Mouse (Mus musculus) midbrain, embryonic 16.5 days (tissue): ENCODE results near the gene Robo3. TPM values are rescaled to one million over a fixed set of nuclear protein-coding genes. Genes with fewer than 3 reads are reported as not detected.

Source experiments
- ATAC-seq: fragments of 200-750 bp; cut with Nextera tagmentation; 2 replicates; pipeline ENCODE4 v1.8.0; 2017; ENCODE audit warnings: moderate TSS enrichment
- H3K27ac ChIP-seq: fragments of 300-500 bp; sonication (generic); 2 replicates; pipeline ENCODE4 v1.5.1; 2014; ENCODE audit warnings: mild to moderate bottlenecking, low read length, mixed read lengths
- H3K27me3 ChIP-seq: fragments of 300-500 bp; sonication (generic); 2 replicates; pipeline ENCODE4 v1.6.1; 2014; ENCODE audit warnings: low read depth, low read length, mixed read lengths; ENCODE audit not compliant: control insufficient read depth, insufficient read depth
- H3K36me3 ChIP-seq: fragments of 300-500 bp; sonication (generic); 2 replicates; pipeline ENCODE4 v1.6.1; 2014; ENCODE audit warnings: mild to moderate bottlenecking, low read length, moderate library complexity, mixed read lengths; ENCODE audit not compliant: control insufficient read depth, insufficient read depth
- H3K4me1 ChIP-seq: fragments of 300-500 bp; sonication (generic); 2 replicates; pipeline ENCODE4 v1.6.1; 2014; ENCODE audit warnings: mild to moderate bottlenecking, low read length, mixed read lengths; ENCODE audit not compliant: control insufficient read depth, insufficient read depth
- H3K4me2 ChIP-seq: fragments of 300-500 bp; sonication (generic); 2 replicates; pipeline ENCODE4 v1.6.1; 2014; ENCODE audit warnings: mild to moderate bottlenecking, low read length, mixed read lengths
- H3K4me3 ChIP-seq: fragments of 300-500 bp; sonication (generic); 2 replicates; pipeline ENCODE4 v1.5.1; 2014; ENCODE audit warnings: low read depth, mild to moderate bottlenecking, low read length, moderate library complexity, mixed read lengths
- H3K9ac ChIP-seq: fragments of 300-500 bp; sonication (generic); 2 replicates; pipeline ENCODE4 v1.6.1; 2014; ENCODE audit warnings: low read depth, low read length, mixed read lengths
- H3K9me3 ChIP-seq: fragments of 300-500 bp; sonication (generic); replicated peaks from 2 replicates; pipeline ENCODE4 v1.6.1; 2014; ENCODE audit warnings: mild to moderate bottlenecking, low read length, mixed read lengths; ENCODE audit not compliant: control insufficient read depth, poor library complexity, severe bottlenecking
- WGBS: fragments of 180-500 bp; shearing (Covaris S2); extraction: QIAGEN DNeasy Blood & Tissue Kit; methylation state at CpG from one replicate; pipeline ENCODE4 v1.1.7; 2014; 5-methylcytosine and 5-hydroxymethylcytosine counted together
- polyA plus RNA-seq: library from polyadenylated mRNA; unstranded; fragments of >200 nt; fragmentation: Nextera tagmentation; extraction: Ambion mirVana; gene quantifications from 2 replicates; pipeline ENCODE4 v1.2.1, GENCODE M21; 2015

Robo3 gene
- polyA plus RNA-seq = 4.2 and 17.6 TPM in 2 replicates

DNA sequence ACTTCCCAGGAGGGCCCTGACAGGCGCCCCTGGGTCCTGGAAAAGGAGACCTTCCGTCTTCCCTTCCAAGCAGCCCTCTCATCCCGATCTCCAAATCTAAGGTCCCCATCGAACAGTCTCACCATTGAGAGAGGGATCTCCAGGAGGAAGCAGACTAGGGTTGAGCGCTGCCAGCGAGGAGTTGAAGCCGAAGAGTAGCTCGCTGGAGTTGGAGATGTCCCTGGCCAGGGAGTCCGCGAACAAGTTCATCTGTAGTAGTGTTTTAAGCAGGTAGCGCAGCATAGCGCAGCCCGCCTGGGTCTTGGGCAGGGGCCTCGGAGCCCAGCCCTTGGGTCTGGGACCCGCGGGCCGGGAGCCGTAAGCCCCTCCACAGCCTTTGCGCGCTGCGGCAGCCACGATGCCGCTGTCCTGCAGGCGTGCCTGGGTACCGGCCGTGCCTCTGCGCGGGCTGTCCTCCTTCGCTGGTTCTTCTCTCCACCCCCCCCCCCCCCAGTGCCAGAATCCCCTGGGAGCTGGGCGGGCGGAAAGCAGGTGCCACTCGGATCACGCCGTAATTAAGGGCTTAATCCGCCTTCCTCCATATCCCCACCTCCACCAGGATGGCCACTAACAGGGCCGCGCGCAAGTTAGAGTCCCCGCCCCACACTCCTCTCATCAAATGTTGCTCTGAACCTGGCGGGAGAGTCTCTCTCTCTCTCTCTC lies at the start of gene Robo3:
Gene Robo3, minus strand, starts transcription at position 527 of the 702 bp plus-strand sequence.
- H3K36me3 ChIP-seq = no peaks in the 10 kb centered on the region

DNA sequence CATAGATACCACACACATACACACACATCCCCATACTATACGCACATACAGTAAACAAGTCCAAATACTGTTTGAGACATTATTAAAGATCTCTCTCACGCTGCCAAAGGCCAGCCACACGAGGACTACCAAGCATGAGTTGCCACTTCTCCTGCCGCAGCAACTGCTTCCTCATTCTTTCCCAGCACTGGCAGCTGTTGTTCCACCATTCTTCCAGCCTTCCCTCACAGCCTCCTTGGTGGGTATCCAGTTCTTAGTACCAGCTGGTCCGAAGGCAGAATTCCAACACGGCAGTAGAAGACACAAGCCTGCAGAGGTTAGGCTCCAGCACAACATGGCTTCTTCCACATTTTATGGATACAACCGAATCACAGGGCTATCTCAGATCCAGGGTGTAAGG lies 41.9 kb upstream of the Robo3 start:
- no peaks in the 10 kb centered on the region for H3K27me3 ChIP-seq
- no peak overlapping the region for H3K27ac ChIP-seq
- no peak overlapping the region for H3K4me3 ChIP-seq
- H3K4me1 ChIP-seq = no peaks in the 10 kb centered on the region
- H3K36me3 ChIP-seq = no peaks in the 10 kb centered on the region
- WGBS = 93% methylated on average over 7 of the region's 7 CpGs
- H3K9me3 ChIP-seq = no peaks in the 10 kb centered on the region
- no peak overlapping the region for H3K9ac ChIP-seq
- no peak overlapping the region for H3K4me2 ChIP-seq
- ATAC-seq = no peak

More for the DNA sequence above, at the start of gene Robo3:
- ATAC-seq = peak; percentile 27
- H3K4me2 ChIP-seq = peak within 1 kb of the TSS; percentile 93
- H3K9me3 ChIP-seq = no peaks in the 10 kb centered on the region
- peak within 1 kb of the TSS; percentile 57 for H3K9ac ChIP-seq
- WGBS = under 1% methylated on average over 32 of the region's 40 CpGs
- no peak within 1 kb of the TSS for H3K27ac ChIP-seq
- peaks cover 66% of the 10 kb centered on the region for H3K27me3 ChIP-seq
- peak within 1 kb of the TSS; percentile 44 for H3K4me3 ChIP-seq
- peaks cover 13% of the 10 kb centered on the region for H3K4me1 ChIP-seq

DNA sequence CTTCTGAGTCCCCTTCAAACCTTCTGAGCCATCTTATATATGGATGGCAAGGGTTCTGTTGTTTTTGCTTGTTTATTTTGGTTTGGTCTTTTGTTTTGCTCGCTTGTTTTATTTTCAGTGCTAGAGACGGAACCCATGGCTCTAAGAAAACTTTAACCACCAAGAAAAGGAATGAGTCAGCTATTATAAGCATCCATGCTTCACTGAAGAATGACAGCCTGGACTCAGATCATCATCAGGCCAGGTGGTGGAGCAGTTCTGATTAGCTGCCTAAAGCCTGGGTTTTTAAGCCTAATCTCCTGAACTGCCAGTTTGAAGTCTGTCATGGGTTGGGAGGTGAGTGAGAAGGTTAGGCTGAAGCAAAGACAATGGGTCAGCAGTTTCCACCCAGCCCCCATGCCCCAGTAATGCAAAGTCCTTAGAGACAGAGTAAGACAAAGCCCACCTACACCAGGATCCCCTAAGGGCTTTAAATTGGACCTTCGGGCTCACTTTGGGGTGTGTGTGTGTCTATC lies 40.6 kb upstream of the Robo3 start:
- no peaks in the 10 kb centered on the region for H3K4me1 ChIP-seq
- H3K4me3 ChIP-seq = no peak overlapping the region
- H3K36me3 ChIP-seq = no peaks in the 10 kb centered on the region
- H3K4me2 ChIP-seq = no peak overlapping the region
- ATAC-seq = no peak
- no peaks in the 10 kb centered on the region for H3K9me3 ChIP-seq
- no peak overlapping the region for H3K9ac ChIP-seq
- 71% methylated on average over 3 of the region's 3 CpGs for WGBS
- no peaks in the 10 kb centered on the region for H3K27me3 ChIP-seq
- H3K27ac ChIP-seq = no peak overlapping the region

DNA sequence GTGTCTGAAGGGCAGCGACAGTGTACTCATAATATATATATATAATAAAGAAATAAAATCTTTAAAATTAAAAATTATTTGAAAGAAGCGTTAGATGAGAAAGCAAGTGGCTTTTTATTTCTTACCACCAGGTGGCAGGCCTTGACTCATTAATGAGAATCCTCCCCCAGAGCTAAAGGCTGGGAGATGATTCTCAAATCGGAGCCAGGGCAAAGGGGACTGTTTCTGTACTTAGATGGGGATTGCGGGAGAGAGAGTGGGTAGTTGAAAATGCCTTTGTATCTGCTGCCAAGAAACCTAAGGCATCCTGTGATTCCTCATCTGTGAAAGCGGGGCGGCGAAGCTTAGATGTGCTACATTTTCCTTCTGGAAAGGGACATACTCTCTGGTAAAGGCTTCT lies 29.7 kb upstream of the Robo3 start:
- no peak overlapping the region for H3K27ac ChIP-seq
- no peaks in the 10 kb centered on the region for H3K36me3 ChIP-seq
- ATAC-seq = no peak
- H3K4me3 ChIP-seq = no peak overlapping the region
- 10% methylated on average over 7 of the region's 7 CpGs for WGBS
- H3K4me1 ChIP-seq = peaks cover 12% of the 10 kb centered on the region
- H3K4me2 ChIP-seq = peak overlapping the region; percentile 36
- peaks cover 13% of the 10 kb centered on the region for H3K27me3 ChIP-seq
- no peak overlapping the region for H3K9ac ChIP-seq
- H3K9me3 ChIP-seq = no peaks in the 10 kb centered on the region

DNA sequence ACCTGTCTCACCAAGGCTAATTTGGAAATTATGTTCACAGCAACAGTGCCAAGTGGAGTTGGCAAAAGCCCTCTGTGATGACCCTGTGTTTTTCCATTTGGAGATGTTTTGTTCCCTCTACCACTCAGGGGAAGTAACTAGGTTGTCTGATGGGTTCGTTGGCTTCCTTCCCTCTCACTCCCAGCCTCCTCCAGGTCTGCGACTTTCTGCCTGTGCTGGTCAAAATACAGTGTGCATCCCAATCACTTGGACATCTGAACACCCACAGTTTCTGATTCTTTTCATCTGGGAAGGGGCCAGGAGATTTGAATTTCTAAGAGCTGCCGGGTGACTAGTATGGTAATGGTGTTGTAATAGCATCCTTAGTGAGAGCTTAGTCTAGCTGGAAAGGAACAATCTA lies 28.5 kb upstream of the Robo3 start:
- Histone ChIP-seq H3K27me3 (peaks cover 13% of the 10 kb centered on the region), H3K4me1 (peaks cover 18% of the 10 kb centered on the region), H3K9me3 (no peaks in the 10 kb centered on the region), H3K36me3 (no peaks in the 10 kb centered on the region), H3K9ac (no peak overlapping the region), H3K4me3 (no peak overlapping the region), H3K4me2 (no peak overlapping the region), H3K27ac (no peak overlapping the region)
- WGBS = 5% methylated on average over 3 of the region's 3 CpGs
- no peak for ATAC-seq

DNA sequence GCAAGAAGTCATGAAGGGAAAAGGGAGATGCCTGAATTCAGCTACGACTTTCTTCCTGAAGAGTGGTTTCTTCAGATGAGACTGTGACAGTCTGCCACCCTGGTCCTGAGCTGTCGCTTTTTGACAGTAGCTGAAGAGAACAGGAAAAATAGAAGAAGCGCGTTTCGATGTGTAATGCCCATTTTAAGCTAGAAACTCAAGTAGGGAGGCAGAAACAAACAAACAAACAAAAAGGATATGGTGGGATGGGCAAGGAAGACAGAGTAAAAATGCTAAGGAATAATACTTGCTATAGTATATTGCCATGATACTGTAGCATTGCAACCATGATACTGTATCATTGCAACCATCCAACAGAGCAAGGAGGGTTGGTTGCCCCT lies 27.9 kb upstream of the Robo3 start:
- H3K4me2 ChIP-seq = peak overlapping the region; percentile 95
- no peaks in the 10 kb centered on the region for H3K36me3 ChIP-seq
- peak overlapping the region; percentile 64 for H3K4me3 ChIP-seq
- H3K27ac ChIP-seq = peak overlapping the region; percentile 84
- peaks cover 13% of the 10 kb centered on the region for H3K27me3 ChIP-seq
- no peak for ATAC-seq
- H3K9me3 ChIP-seq = no peaks in the 10 kb centered on the region
- WGBS = 4% methylated on average over 5 of the region's 5 CpGs
- peaks cover 24% of the 10 kb centered on the region for H3K4me1 ChIP-seq
- H3K9ac ChIP-seq = peak overlapping the region; percentile 92

DNA sequence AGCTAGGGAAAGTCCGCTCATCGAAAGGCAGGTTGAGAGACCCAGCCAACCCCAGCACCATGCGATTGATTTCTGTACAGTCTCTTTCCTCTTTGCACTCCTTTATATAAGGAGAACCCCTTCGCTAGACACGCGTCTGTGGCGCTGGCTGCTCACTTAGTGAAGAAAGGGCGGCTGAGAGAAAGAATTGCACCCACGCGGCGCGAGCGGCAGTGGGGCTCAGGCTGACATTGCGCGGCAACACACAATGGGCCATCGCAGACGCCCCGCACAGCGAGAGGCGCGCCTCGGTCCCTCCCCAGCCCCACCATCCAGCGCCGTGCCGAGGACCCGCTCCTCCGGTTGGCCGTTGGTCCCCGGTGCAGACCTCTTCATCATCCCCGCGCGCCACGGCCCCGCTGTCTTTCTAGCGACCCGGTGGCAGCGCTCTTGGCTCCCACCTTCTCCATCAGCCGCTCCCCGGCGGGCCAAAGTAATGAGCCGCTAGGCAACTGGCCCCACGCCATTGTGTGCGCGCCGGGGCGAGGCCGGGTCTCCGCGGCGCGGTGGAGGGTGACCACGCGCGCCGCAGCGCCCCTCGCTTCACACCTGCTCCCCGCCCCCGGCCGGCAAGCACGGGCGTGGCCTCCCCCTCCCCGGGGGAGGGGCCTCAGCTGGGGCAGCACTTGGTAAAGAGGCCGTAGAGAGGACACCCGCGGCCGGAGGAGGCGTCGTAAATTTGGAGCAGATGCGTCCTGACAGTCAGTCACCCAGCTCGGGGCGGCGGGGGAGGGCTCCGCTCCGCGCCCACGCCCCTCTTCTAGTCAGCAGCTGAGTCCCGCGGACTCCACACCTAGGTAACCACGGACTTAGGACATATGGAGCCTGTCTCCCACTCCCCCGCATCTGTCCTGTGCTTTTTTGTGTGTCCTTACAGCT lies 27.3 kb upstream of the Robo3 start:
- H3K27ac ChIP-seq = peak overlapping the region; percentile 84
- peaks cover 25% of the 10 kb centered on the region for H3K4me1 ChIP-seq
- H3K27me3 ChIP-seq = peaks cover 13% of the 10 kb centered on the region
- peak overlapping the region; percentile 95 for H3K4me2 ChIP-seq
- peak overlapping the region; percentile 92 for H3K9ac ChIP-seq
- peak overlapping the region; percentile 64 for H3K4me3 ChIP-seq
- under 1% methylated on average over 70 of the region's 81 CpGs for WGBS
- H3K9me3 ChIP-seq = no peaks in the 10 kb centered on the region
- peak; percentile 79 for ATAC-seq
- no peaks in the 10 kb centered on the region for H3K36me3 ChIP-seq

DNA sequence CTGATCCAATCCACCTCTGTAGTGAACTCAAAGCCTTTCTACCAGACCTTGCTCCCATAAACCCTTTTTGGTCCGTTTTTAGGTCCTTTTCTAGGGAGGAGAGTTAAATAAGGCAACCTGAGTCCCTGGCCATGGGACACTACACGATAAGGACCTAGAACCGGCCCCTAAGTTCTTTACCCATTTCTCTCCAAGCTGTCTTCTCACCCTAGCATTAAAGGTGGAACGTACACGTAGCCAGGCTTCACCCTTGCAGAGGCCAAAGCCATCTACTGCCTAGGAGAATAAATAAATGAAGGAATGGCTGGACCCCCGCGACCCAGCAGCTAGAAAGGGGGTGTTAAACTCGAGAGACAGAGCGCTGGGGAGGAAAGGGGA lies 26.6 kb upstream of the Robo3 start:
- Histone ChIP-seq H3K4me1 (peaks cover 25% of the 10 kb centered on the region), H3K27me3 (peaks cover 13% of the 10 kb centered on the region), H3K4me3 (peak overlapping the region; percentile 64), H3K9me3 (no peaks in the 10 kb centered on the region), H3K36me3 (no peaks in the 10 kb centered on the region), H3K9ac (peak overlapping the region; percentile 92), H3K27ac (peak overlapping the region; percentile 84), H3K4me2 (peak overlapping the region; percentile 95)
- ATAC-seq = 0 out of 2 replicates have a peak, but pooled peaks have one; percentile 1
- under 1% methylated on average over 9 of the region's 9 CpGs for WGBS
